ENCODE assay signal across 14 mouse cellular contexts in genomic region chr15:83181800-83182330, GRCm38 (mm10). TPM values are rescaled to one million over a fixed set of nuclear protein-coding genes. Genes with fewer than 3 reads are reported as not detected.
DNase-seq lines count a peak whose midpoint lies in the region; ATAC-seq and TF ChIP-seq lines count a peak whose summit lies in the region.
"Had no signal": no experiment of that assay in that cellular context is flagged by ENCODE, and none has a peak within 500 bp of the region (broad histone marks: within the 10 kb centered on the region; RNA-seq: fewer than 3 reads in every experiment).

No protein-coding gene starts in this region.

- no peaks in the 10 kb centered on the region for H3K9me3 ChIP-seq in liver, embryonic 15.5 days (replicated peaks)
- H3K9me3 ChIP-seq: hindbrain, embryonic 15.5 days had no signal

- no peak for TF ChIP-seq CTCF in gastrocnemius, adult 2 months (IDR thresholded peaks at IDR 0.05)
- TF ChIP-seq CTCF in testis, adult 2 months (IDR thresholded peaks at IDR 0.05; ENCODE audit: control insufficient read depth, insufficient read depth, insufficient replicate concordance, low read depth, low read length): no peak

- H3K9ac ChIP-seq in liver, embryonic 15.5 days: no peak overlapping the region
- H3K9ac ChIP-seq: forebrain, postnatal 0 days; hindbrain, embryonic 15.5 days had no signal

- ATAC-seq in liver, embryonic 15.5 days (ENCODE audit: insufficient read depth): peak; percentile 70
- ATAC-seq: forebrain, postnatal 0 days had no signal

- 37% methylated on average over 4 of the region's 4 CpGs for WGBS in liver, embryonic 15.5 days (ENCODE audit: insufficient replicate concordance)

- H3K27ac ChIP-seq in gastrocnemius, adult 2 months: peak overlapping the region; percentile 49
- peak overlapping the region; percentile 32; the same call in 1 of the 2 replicates for H3K27ac ChIP-seq in testis, adult 2 months (ENCODE audit: control insufficient read depth, insufficient read depth, low read depth, low read length)
- H3K27ac ChIP-seq in liver, embryonic 15.5 days (replicated peaks): peak overlapping the region; percentile 16; the same call in 1 of the 2 replicates
- H3K27ac ChIP-seq: hindbrain, embryonic 15.5 days had no signal

- H3K4me2 ChIP-seq in liver, embryonic 15.5 days: 0 out of 2 replicates have a peak overlapping the region, but pooled peaks have one; percentile 0
- H3K4me2 ChIP-seq: hindbrain, embryonic 15.5 days had no signal

- H3K4me3 ChIP-seq in gastrocnemius, adult 2 months: no peak overlapping the region
- H3K4me3 ChIP-seq in testis, adult 2 months (ENCODE audit: control insufficient read depth, low read depth, low read length): peak overlapping the region; percentile 79
- H3K4me3 ChIP-seq in liver, embryonic 15.5 days (replicated peaks): no peak overlapping the region
- H3K4me3 ChIP-seq: hindbrain, embryonic 15.5 days had no signal

- intact Hi-C loops in gastrocnemius, adult 2 months (cut with DNase I): no loop called here
- intact Hi-C loops in gastrocnemius, postnatal 14 days (cut with DNase I; ENCODE audit: low total_unique reads): no loop called here

- DNase-seq in gastrocnemius, adult 2 months: no peak
- no peak for DNase-seq in gastrocnemius, postnatal 14 days
- no peak for DNase-seq in testis, postnatal 14 days (ENCODE audit: low spot score)
- DNase-seq in adrenal gland, adult 18-20 months (ENCODE audit: low spot score in 2 of 2): no peak
- no peak for DNase-seq in embryo, embryonic 10 days (ENCODE audit: low spot score)
- no peak for DNase-seq in layer of hippocampus, postnatal 10 days (ENCODE audit: low spot score in 2 of 2)
- DNase-seq: cerebellum, postnatal 14 days; forebrain, postnatal 0 days; heart, postnatal 10 days; kidney, adult 8-10 months; right cerebral cortex, postnatal 4 days had no signal

- H3K27me3 ChIP-seq in testis, adult 2 months (ENCODE audit: control insufficient read depth, insufficient read depth, low read length): no peaks in the 10 kb centered on the region
- H3K27me3 ChIP-seq in liver, embryonic 15.5 days: peaks cover 4% of the 10 kb centered on the region; the same call in 1 of the 2 replicates
- H3K27me3 ChIP-seq: hindbrain, embryonic 15.5 days had no signal

- H3K4me1 ChIP-seq in testis, adult 2 months (ENCODE audit: control insufficient read depth, insufficient read depth, low read length): peaks cover 14% of the 10 kb centered on the region
- peaks cover 18% of the 10 kb centered on the region for H3K4me1 ChIP-seq in liver, embryonic 15.5 days (replicated peaks)
- H3K4me1 ChIP-seq: hindbrain, embryonic 15.5 days had no signal

- H3K36me3 ChIP-seq in testis, adult 2 months (ENCODE audit: control insufficient read depth, insufficient read depth, low read length): no peaks in the 10 kb centered on the region
- no peaks in the 10 kb centered on the region for H3K36me3 ChIP-seq in liver, embryonic 15.5 days (replicated peaks)
- H3K36me3 ChIP-seq: hindbrain, embryonic 15.5 days had no signal

- TF ChIP-seq POLR2A in testis, adult 2 months (IDR thresholded peaks at IDR 0.05; ENCODE audit: control insufficient read depth, low read depth, low read length): no peak

RNA-seq across cellular contexts. Expression of gene Cyb5r3, which starts 9.5 kb away (rescaled TPM):
- total RNA-seq in gastrocnemius, adult 2 months (2021): 10 to 100 TPM; 39.2 to 43.1 TPM
- total RNA-seq in gastrocnemius, postnatal 14 days (2021): 10 to 100 TPM; 69.1 to 74.4 TPM
- 53.1 and 64.0 TPM in 2 replicates for polyA plus RNA-seq in testis, adult 2 months (2012; rRNA removed)
- polyA plus RNA-seq in liver, embryonic 15.5 days (2015; fragmentation: Nextera tagmentation; extraction: Ambion mirVana): 143 and 165 TPM in 2 replicates
- total RNA-seq in adrenal gland, adult 18-20 months (2021): 100 to 1,000 TPM; 248 to 351 TPM
- total RNA-seq in layer of hippocampus, postnatal 10 days (2021): 100 to 1,000 TPM; 106 to 114 TPM

RNA-seq across cellular contexts. Expression of gene Poldip3, which starts 32.7 kb away (rescaled TPM):
- total RNA-seq in gastrocnemius, adult 2 months (2021): 10 to 100 TPM; 16.0 to 16.3 TPM
- 10 to 100 TPM; 25.8 to 26.5 TPM for total RNA-seq in gastrocnemius, postnatal 14 days (2021)
- polyA plus RNA-seq in testis, adult 2 months (2012; rRNA removed): 45.2 TPM in 2 replicates
- 55.5 and 61.3 TPM in 2 replicates for polyA plus RNA-seq in liver, embryonic 15.5 days (2015; fragmentation: Nextera tagmentation; extraction: Ambion mirVana)
- 100 to 1,000 TPM in 1 of 2 experiments, 10 to 100 TPM in 1; 86.0 to 105 TPM for total RNA-seq in adrenal gland, adult 18-20 months (2021)
- 10 to 100 TPM; 82.6 to 83.2 TPM for total RNA-seq in layer of hippocampus, postnatal 10 days (2021)

RNA-seq across cellular contexts. Expression of gene Rrp7a, which starts 59.3 kb away (rescaled TPM):
- total RNA-seq in gastrocnemius, adult 2 months (2021): 10 to 100 TPM; 34.3 to 41.3 TPM
- total RNA-seq in gastrocnemius, postnatal 14 days (2021): 10 to 100 TPM; 40.2 to 41.2 TPM
- polyA plus RNA-seq in testis, adult 2 months (2012; rRNA removed): 109 and 137 TPM in 2 replicates
- polyA plus RNA-seq in liver, embryonic 15.5 days (2015; fragmentation: Nextera tagmentation; extraction: Ambion mirVana): 22.0 and 25.7 TPM in 2 replicates
- total RNA-seq in adrenal gland, adult 18-20 months (2021): 100 to 1,000 TPM; 111 to 113 TPM
- 100 to 1,000 TPM; 123 to 128 TPM for total RNA-seq in layer of hippocampus, postnatal 10 days (2021)
